Mouse (Mus musculus) heart, embryonic 12.5 days (tissue): Measurements from ENCODE around the gene Tll2. TPM values are rescaled to one million over a fixed set of nuclear protein-coding genes. Genes with fewer than 3 reads are reported as not detected.

Experiments used
- ATAC-seq: fragments of 200-750 bp; cut with Nextera tagmentation; 2 replicates; pipeline ENCODE4 v1.8.0; 2017; ENCODE audit warnings: moderate TSS enrichment, moderate library complexity; ENCODE audit not compliant: insufficient number of reproducible peaks, low FRiP score
- H3K27ac ChIP-seq: fragments of 300-500 bp; sonication (generic); 2 replicates; pipeline ENCODE4 v1.5.1; 2016; ENCODE audit warnings: mild to moderate bottlenecking, moderate library complexity; ENCODE audit not compliant: poor library complexity, severe bottlenecking
- H3K27me3 ChIP-seq: fragments of 300-500 bp; sonication (generic); replicated peaks from 2 replicates; pipeline ENCODE4 v1.6.1; 2016; ENCODE audit warnings: mild to moderate bottlenecking, moderate library complexity
- H3K36me3 ChIP-seq: fragments of 300-500 bp; sonication (generic); 2 replicates; pipeline ENCODE4 v1.6.1; 2016; ENCODE audit warnings: mild to moderate bottlenecking, moderate library complexity
- H3K4me1 ChIP-seq: fragments of 300-500 bp; sonication (generic); replicated peaks from 2 replicates; pipeline ENCODE4 v1.6.1; 2016; ENCODE audit warnings: mild to moderate bottlenecking
- H3K4me2 ChIP-seq: fragments of 300-500 bp; sonication (generic); 2 replicates; pipeline ENCODE4 v1.6.1; 2016; ENCODE audit warnings: mild to moderate bottlenecking, moderate library complexity
- H3K4me3 ChIP-seq: fragments of 300-500 bp; sonication (generic); 2 replicates; pipeline ENCODE4 v1.5.1; 2016; ENCODE audit warnings: mild to moderate bottlenecking
- H3K9ac ChIP-seq: fragments of 300-500 bp; sonication (generic); 2 replicates; pipeline ENCODE4 v1.6.1; 2016; ENCODE audit warnings: mild to moderate bottlenecking, moderate library complexity
- H3K9me3 ChIP-seq: fragments of 300-500 bp; sonication (generic); replicated peaks from 2 replicates; pipeline ENCODE4 v1.6.1; 2016; ENCODE audit warnings: mild to moderate bottlenecking, moderate library complexity
- WGBS: fragments of 180-500 bp; shearing (Covaris S2); methylation state at CpG from one replicate; pipeline ENCODE4 v1.1.7; 2016; 5-methylcytosine and 5-hydroxymethylcytosine counted together
- polyA plus RNA-seq: library from polyadenylated mRNA; unstranded; fragments of >200 nt; fragmentation: Nextera tagmentation; extraction: Ambion mirVana; gene quantifications from 2 replicates; pipeline ENCODE4 v1.2.1, GENCODE M21; 2016

Gene Tll2
- polyA plus RNA-seq, 1 experiment from 2014 or later, result 0.05 TPM

DNA sequence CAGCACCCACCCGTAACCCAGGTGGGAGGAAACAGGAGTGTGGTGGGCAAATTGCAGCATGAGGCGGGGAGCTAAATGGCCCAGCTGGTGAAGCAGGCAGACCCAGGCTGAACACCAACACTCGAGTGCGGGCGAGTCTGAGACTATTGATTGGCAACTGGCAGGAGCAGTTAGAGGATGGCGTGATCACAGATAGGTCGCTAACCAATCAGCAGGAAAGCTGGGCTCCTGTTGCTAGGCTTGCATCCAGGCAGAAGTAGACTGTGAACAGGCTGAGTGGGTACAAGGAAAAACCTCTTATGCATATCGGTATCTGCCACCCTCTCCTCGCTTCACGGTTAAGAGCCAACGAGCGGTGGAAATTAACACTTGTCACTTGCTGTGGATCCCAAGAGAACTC is 9.0 kb downstream of the Tll2 start:
- Histone ChIP-seq H3K36me3 (no peaks in the 10 kb centered on the region), H3K9ac (no peak overlapping the region), H3K27me3 (peaks cover 13% of the 10 kb centered on the region), H3K4me1 (no peaks in the 10 kb centered on the region), H3K4me2 (no peak overlapping the region), H3K9me3 (no peaks in the 10 kb centered on the region), H3K4me3 (no peak overlapping the region), H3K27ac (no peak overlapping the region)
- no peak for ATAC-seq
- WGBS, result 73% methylated on average over 12 of the region's 12 CpGs

GRCm38 (mm10) chr19:41193379-41193778 is 13.3 kb downstream of the Tll2 start:
- no peaks in the 10 kb centered on the region for H3K36me3 ChIP-seq
- H3K4me3 ChIP-seq, result no peak overlapping the region
- no peak for ATAC-seq
- WGBS, result 82% methylated on average over 1 of the region's 1 CpGs
- 0 out of 2 replicates have a peak, but pooled peaks cover 5% of the 10 kb centered on the region for H3K27me3 ChIP-seq
- H3K9me3 ChIP-seq, result no peaks in the 10 kb centered on the region
- H3K4me2 ChIP-seq, result no peak overlapping the region
- no peak overlapping the region for H3K9ac ChIP-seq
- H3K27ac ChIP-seq, result no peak overlapping the region
- H3K4me1 ChIP-seq, result no peaks in the 10 kb centered on the region

DNA sequence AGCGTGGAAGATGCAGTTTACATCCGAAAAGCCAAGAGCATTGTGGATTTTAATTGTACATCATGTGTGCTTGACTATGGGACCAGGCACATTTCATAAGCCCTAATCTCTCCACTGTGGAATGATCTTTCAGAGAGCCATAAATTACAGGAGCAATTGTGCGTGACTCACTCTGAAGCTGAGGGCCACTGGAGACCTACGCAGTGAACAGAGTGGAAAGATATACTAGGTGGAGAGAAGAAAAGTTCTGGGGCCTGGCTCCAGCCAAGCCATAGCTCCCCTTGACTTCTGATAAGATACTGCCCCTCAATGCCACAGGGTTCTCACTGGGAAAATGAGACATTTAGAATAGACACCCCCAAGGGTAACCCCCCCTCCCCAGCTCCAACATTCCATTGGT is 13.7 kb downstream of the Tll2 start:
- Histone ChIP-seq H3K4me1 (no peaks in the 10 kb centered on the region), H3K36me3 (no peaks in the 10 kb centered on the region), H3K4me3 (no peak overlapping the region), H3K9ac (no peak overlapping the region), H3K27ac (no peak overlapping the region), H3K27me3 (0 out of 2 replicates have a peak, but pooled peaks cover 5% of the 10 kb centered on the region), H3K4me2 (no peak overlapping the region), H3K9me3 (no peaks in the 10 kb centered on the region)
- WGBS, result 71% methylated on average over 4 of the region's 4 CpGs
- ATAC-seq, result no peak

DNA sequence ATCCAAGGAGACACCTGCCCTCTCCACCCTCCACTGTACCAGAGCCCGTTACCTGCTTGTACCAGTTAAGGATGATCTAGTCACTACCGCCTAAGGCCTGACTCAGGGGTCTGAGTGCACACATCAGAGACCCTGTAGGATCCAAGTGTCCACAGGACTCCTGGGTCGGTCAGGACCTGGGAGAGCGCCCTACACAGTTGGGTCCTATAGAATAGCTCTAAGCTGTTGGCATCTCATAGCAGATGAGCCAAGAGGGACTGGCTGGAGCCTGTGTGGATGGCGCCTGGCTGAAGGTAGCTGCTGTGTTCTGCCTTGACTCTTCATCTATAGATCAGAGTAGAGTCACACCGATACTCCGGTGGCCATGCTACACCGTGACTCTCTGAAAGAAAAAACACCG is 14.9 kb downstream of the Tll2 start:
- no peak overlapping the region for H3K4me3 ChIP-seq
- no peak overlapping the region for H3K9ac ChIP-seq
- no peaks in the 10 kb centered on the region for H3K9me3 ChIP-seq
- H3K27ac ChIP-seq, result no peak overlapping the region
- no peak for ATAC-seq
- no peaks in the 10 kb centered on the region for H3K36me3 ChIP-seq
- no peaks in the 10 kb centered on the region for H3K4me1 ChIP-seq
- 0 out of 2 replicates have a peak, but pooled peaks cover 5% of the 10 kb centered on the region for H3K27me3 ChIP-seq
- WGBS, result 81% methylated on average over 9 of the region's 9 CpGs
- H3K4me2 ChIP-seq, result no peak overlapping the region

GRCm38 (mm10) chr19:41190876-41191434 is 15.7 kb downstream of the Tll2 start:
- Histone ChIP-seq H3K36me3 (no peaks in the 10 kb centered on the region), H3K4me2 (no peak overlapping the region), H3K4me3 (no peak overlapping the region), H3K27ac (no peak overlapping the region), H3K9ac (no peak overlapping the region), H3K27me3 (0 out of 2 replicates have a peak, but pooled peaks cover under 1% of the 10 kb centered on the region), H3K9me3 (no peaks in the 10 kb centered on the region), H3K4me1 (no peaks in the 10 kb centered on the region)
- no peak for ATAC-seq
- 70% methylated on average over 6 of the region's 6 CpGs for WGBS

DNA sequence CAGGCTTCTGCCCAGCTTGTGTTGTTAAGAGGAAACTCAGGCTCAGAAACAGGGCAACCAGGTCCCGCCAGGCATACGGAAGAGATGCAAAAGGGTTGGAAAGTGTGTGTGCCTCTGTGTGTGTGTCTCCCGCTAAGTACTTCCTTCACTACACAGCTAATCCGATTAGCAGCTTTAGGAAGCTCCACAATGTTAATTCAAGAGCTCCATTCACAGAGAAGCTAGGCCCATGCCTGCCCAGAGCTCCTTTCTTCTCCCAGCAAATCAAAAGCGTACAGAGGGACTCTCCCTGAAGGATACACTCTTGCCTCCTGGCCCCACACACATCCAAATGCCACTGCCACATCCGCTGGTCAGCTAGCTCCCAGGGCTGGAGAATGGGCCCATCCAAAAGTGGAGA is 29.3 kb downstream of the Tll2 start:
- no peak overlapping the region for H3K4me3 ChIP-seq
- no peak overlapping the region for H3K27ac ChIP-seq
- no peaks in the 10 kb centered on the region for H3K36me3 ChIP-seq
- 42% methylated on average over 6 of the region's 6 CpGs for WGBS
- H3K27me3 ChIP-seq, result 0 out of 2 replicates have a peak, but pooled peaks cover 5% of the 10 kb centered on the region
- no peaks in the 10 kb centered on the region for H3K4me1 ChIP-seq
- no peak overlapping the region for H3K4me2 ChIP-seq
- ATAC-seq, result no peak
- no peak overlapping the region for H3K9ac ChIP-seq
- H3K9me3 ChIP-seq, result no peaks in the 10 kb centered on the region

DNA sequence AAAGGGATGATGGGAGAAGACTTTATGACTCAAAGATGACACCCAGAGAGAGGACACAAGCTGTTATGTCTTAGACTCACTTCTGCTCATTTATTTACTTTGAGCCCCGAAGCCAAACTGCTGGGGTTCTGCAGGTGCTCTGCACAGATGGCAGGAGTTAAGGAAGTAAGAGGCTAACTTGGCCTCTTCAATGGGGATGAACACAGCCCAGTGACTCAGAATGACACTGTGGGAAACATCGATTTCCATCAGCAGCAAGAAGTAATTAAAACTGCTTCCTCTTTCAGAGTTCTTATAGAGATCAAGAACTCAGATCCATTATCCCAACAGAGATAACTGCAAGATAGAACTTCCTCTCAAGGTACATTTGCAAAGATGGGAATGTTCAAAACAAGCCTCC is 29.8 kb downstream of the Tll2 start:
- WGBS, result 63% methylated on average over 2 of the region's 2 CpGs
- H3K27me3 ChIP-seq, result 0 out of 2 replicates have a peak, but pooled peaks cover 5% of the 10 kb centered on the region
- H3K9me3 ChIP-seq, result no peaks in the 10 kb centered on the region
- H3K4me2 ChIP-seq, result no peak overlapping the region
- no peaks in the 10 kb centered on the region for H3K36me3 ChIP-seq
- H3K4me3 ChIP-seq, result no peak overlapping the region
- no peak overlapping the region for H3K27ac ChIP-seq
- no peak overlapping the region for H3K9ac ChIP-seq
- H3K4me1 ChIP-seq, result no peaks in the 10 kb centered on the region
- no peak for ATAC-seq

DNA sequence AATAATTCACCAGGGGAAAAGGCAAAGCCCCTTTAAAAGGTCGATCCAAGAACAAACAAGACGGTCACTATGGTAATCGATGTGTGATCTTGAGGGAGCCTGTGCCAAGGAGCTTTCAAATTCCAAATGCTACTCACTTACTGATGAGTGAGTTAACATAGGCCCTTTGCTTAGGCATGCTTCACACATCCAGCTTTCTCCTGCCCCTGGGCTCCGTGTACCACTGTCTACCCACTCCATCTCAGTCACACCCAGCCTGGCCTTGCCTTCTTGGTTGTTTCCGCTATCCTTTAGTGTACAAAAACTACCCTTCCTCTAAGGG is 40.8 kb downstream of the Tll2 start:
- WGBS, result 81% methylated on average over 5 of the region's 5 CpGs
- no peaks in the 10 kb centered on the region for H3K4me1 ChIP-seq
- H3K27me3 ChIP-seq, result no peaks in the 10 kb centered on the region
- H3K4me3 ChIP-seq, result no peak overlapping the region
- H3K4me2 ChIP-seq, result no peak overlapping the region
- ATAC-seq, result no peak
- H3K9ac ChIP-seq, result no peak overlapping the region
- H3K27ac ChIP-seq, result no peak overlapping the region
- H3K36me3 ChIP-seq, result no peaks in the 10 kb centered on the region
- no peaks in the 10 kb centered on the region for H3K9me3 ChIP-seq

GRCm38 (mm10) chr19:41165144-41165913 is 41.3 kb downstream of the Tll2 start:
- no peak overlapping the region for H3K9ac ChIP-seq
- no peak overlapping the region for H3K27ac ChIP-seq
- H3K4me2 ChIP-seq, result no peak overlapping the region
- ATAC-seq, result no peak
- H3K27me3 ChIP-seq, result no peaks in the 10 kb centered on the region
- H3K4me3 ChIP-seq, result no peak overlapping the region
- no peaks in the 10 kb centered on the region for H3K9me3 ChIP-seq
- no peaks in the 10 kb centered on the region for H3K36me3 ChIP-seq
- WGBS, result 79% methylated on average over 14 of the region's 14 CpGs
- no peaks in the 10 kb centered on the region for H3K4me1 ChIP-seq

DNA sequence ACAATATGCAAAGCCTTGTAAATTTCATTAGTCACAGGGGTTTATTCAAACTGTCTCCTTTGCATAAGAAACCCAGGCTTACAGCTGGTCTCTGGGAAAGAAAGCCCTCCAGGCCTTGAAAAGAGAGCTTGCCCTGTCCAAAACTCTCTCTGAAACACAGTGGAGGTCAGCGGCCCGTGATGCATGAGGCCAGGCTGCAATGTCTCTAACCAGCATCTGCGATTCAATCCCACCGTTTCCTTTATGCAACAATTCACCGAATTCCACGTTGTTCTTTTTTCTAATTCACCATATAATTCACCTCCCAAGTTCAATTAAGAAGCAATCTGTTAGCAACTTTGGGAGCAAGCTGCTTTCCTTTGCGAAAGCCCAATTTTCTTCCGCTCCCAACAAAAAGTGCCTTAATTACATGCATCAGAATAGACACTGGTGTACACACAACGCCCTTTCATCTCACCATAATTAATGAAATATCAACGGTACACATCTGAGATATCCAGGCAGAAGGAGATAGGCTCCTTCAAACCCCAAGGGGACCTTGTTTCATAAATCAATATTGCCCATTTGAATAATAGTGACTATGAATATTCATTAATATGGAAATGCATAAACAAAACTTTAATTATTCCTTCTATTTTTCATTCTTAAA is 42.1 kb downstream of the Tll2 start:
- Histone ChIP-seq H3K4me2 (no peak overlapping the region), H3K36me3 (no peaks in the 10 kb centered on the region), H3K27me3 (no peaks in the 10 kb centered on the region), H3K9ac (no peak overlapping the region), H3K4me3 (no peak overlapping the region), H3K9me3 (no peaks in the 10 kb centered on the region), H3K27ac (no peak overlapping the region), H3K4me1 (no peaks in the 10 kb centered on the region)
- ATAC-seq, result no peak
- 77% methylated on average over 10 of the region's 10 CpGs for WGBS

DNA sequence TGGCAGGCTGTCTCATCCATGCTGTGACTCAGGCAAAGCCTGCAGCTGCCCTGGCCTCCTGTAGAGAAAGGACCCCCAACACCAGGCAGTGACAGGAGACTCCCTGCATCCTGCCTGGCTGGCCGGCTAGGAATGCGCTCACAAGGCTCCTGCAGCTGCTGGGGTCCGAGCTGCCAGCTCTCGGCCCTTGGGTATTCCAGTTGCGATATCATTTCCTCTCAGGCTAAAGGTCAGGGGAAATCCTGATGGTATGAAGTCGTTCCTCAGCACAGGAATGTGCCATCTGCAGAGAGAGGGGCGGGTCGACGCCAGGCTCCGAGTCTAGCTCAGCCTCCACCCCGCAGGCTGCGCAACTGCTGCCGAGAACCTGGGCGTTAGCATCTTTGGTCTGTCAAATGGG is 46.2 kb downstream of the Tll2 start:
- Histone ChIP-seq H3K27me3 (no peaks in the 10 kb centered on the region), H3K4me1 (no peaks in the 10 kb centered on the region), H3K9me3 (no peaks in the 10 kb centered on the region), H3K9ac (no peak overlapping the region), H3K4me2 (no peak overlapping the region), H3K36me3 (no peaks in the 10 kb centered on the region), H3K27ac (no peak overlapping the region), H3K4me3 (no peak overlapping the region)
- no peak for ATAC-seq
- 37% methylated on average over 14 of the region's 14 CpGs for WGBS
